Mouse (Mus musculus): ENCODE data around the gene Kcng1. TPM values are rescaled to one million over a fixed set of nuclear protein-coding genes. Genes with fewer than 3 reads are reported as not detected.

The Kcng1 gene
- total and polyA plus RNA-seq, 2 experiments from 2014 or later, result 1.8 to 2.1 TPM

DNA sequence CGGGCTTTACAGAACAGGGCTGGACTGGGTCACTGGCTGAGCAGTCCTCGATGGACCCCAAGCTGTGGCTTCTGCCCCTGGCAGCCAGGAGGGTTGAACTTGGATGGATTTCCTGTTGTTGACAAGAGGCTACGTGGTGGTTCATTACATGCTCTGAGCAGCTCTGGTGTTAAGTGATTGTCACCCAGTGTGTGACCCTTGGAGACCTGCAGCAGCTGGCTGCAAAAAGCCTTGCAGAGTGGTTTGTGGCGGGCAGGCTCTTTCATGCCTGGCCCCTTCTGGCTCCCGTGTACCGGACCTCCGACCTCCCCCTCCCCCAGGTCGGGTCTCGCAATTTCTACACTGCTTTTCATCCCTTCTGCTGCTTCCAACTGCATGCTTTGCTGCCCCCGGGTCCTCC is 10.5 kb upstream of the Kcng1 start:
- no peak for ATAC-seq (ENCODE audit: low FRiP score)
- peaks cover 15% of the 10 kb centered on the region; the same call in 1 of the 2 replicates for H3K4me1 ChIP-seq (ENCODE audit: insufficient read depth, low read length)
- 9% methylated on average over 10 of the region's 10 CpGs for WGBS
- no peaks in the 10 kb centered on the region for H3K36me3 ChIP-seq (ENCODE audit: insufficient read depth, low read length)
- 0 out of 2 replicates have a peak overlapping the region, but pooled peaks have one; percentile 2 for H3K27ac ChIP-seq (ENCODE audit: low read depth, low read length)
- no peaks in the 10 kb centered on the region for H3K27me3 ChIP-seq (ENCODE audit: insufficient read depth, low read length)
- H3K9me3 ChIP-seq (ENCODE audit: low read length), result no peaks in the 10 kb centered on the region
- H3K4me2 ChIP-seq (ENCODE audit: low read depth, low read length, poor library complexity, severe bottlenecking), result no peak overlapping the region
- no peak overlapping the region for H3K9ac ChIP-seq (replicated peaks; ENCODE audit: low read length, poor library complexity, severe bottlenecking)
- no peak overlapping the region for H3K4me3 ChIP-seq (ENCODE audit: low read depth, low read length)
- no peak for TF ChIP-seq CTCF (IDR thresholded peaks at IDR 0.05)
- no peak for DNase-seq (ENCODE audit: low spot score)

GRCm38 (mm10) chr2:168289851-168290250 is 8.3 kb upstream of the Kcng1 start:
- H3K4me2 ChIP-seq (ENCODE audit: low read depth, low read length, poor library complexity, severe bottlenecking), result no peak overlapping the region
- H3K9ac ChIP-seq (replicated peaks; ENCODE audit: low read length, poor library complexity, severe bottlenecking), result no peak overlapping the region
- no peaks in the 10 kb centered on the region for H3K9me3 ChIP-seq (ENCODE audit: low read length)
- H3K27ac ChIP-seq (ENCODE audit: low read depth, low read length), result no peak overlapping the region
- DNase-seq (ENCODE audit: low spot score) (no peak), ATAC-seq (ENCODE audit: low FRiP score) (no peak)
- 88% methylated on average over 2 of the region's 2 CpGs for WGBS
- TF ChIP-seq CTCF (IDR thresholded peaks at IDR 0.05), result no peak
- H3K4me1 ChIP-seq (ENCODE audit: insufficient read depth, low read length), result peaks cover 15% of the 10 kb centered on the region; the same call in 1 of the 2 replicates
- H3K4me3 ChIP-seq (ENCODE audit: low read depth, low read length), result no peak overlapping the region
- no peaks in the 10 kb centered on the region for H3K27me3 ChIP-seq (ENCODE audit: insufficient read depth, low read length)
- no peaks in the 10 kb centered on the region for H3K36me3 ChIP-seq (ENCODE audit: insufficient read depth, low read length)

DNA sequence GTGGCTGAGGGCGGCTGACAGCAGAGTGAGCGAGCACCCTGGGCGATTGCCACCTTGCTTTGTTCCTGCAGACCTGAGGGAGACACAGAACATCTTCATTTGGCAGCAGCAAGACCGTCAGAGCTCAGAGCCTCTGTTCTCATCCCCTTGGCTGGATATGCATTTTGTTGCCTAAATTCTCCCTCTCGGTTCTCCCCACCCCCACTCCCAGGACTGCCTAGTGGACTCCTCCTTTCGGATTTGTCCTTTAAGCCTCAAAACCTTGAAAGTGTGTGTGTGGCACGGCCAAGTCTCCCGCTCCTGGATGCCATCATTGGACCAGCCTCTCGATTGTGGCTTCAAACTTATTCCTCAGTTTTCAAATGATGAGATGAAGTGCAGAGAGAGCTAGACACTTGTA is 7.5 kb upstream of the Kcng1 start:
- no peaks in the 10 kb centered on the region for H3K36me3 ChIP-seq (ENCODE audit: insufficient read depth, low read length)
- no peak for TF ChIP-seq CTCF (IDR thresholded peaks at IDR 0.05)
- WGBS, result 37% methylated on average over 9 of the region's 9 CpGs

DNA sequence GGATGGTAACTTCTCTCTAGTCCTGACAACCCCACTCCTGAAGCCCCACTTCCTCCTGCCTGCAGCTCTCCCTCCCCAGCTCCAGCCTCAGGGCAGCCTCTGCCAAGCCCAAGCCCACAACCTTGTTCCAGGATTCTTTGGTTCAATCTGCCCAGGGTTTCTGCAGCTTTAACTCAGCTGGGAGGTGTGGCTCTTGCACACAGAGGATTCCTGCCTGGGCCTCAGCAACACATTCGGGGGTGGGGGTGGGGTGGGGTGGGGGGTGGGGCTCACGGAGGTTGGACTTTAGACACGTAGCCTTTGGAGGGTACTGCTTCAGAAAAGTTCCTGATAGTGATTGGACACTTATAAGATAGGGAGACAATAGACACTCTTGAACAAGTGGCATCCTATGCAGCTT is 5.5 kb upstream of the Kcng1 start:
- peaks cover under 1% of the 10 kb centered on the region; the same call in 1 of the 2 replicates for H3K27me3 ChIP-seq (ENCODE audit: insufficient read depth, low read length)
- DNase-seq (ENCODE audit: low spot score) (no peak), ATAC-seq (ENCODE audit: low FRiP score) (no peak)
- H3K4me2 ChIP-seq (ENCODE audit: low read depth, low read length, poor library complexity, severe bottlenecking), result no peak overlapping the region
- H3K27ac ChIP-seq (ENCODE audit: low read depth, low read length), result no peak overlapping the region
- H3K36me3 ChIP-seq (ENCODE audit: insufficient read depth, low read length), result no peaks in the 10 kb centered on the region
- no peak overlapping the region for H3K9ac ChIP-seq (replicated peaks; ENCODE audit: low read length, poor library complexity, severe bottlenecking)
- H3K4me1 ChIP-seq (ENCODE audit: insufficient read depth, low read length), result peaks cover 7% of the 10 kb centered on the region; the same call in 1 of the 2 replicates
- no peaks in the 10 kb centered on the region for H3K9me3 ChIP-seq (ENCODE audit: low read length)
- H3K4me3 ChIP-seq (ENCODE audit: low read depth, low read length), result no peak overlapping the region
- TF ChIP-seq CTCF (IDR thresholded peaks at IDR 0.05), result no peak
- WGBS, result 17% methylated on average over 3 of the region's 3 CpGs

More for the DNA sequence above, 7.5 kb upstream of the Kcng1 start:
- Histone ChIP-seq H3K4me1 (ENCODE audit: insufficient read depth, low read length) (peaks cover 15% of the 10 kb centered on the region; the same call in 1 of the 2 replicates), H3K4me2 (ENCODE audit: low read depth, low read length, poor library complexity, severe bottlenecking) (no peak overlapping the region), H3K27me3 (ENCODE audit: insufficient read depth, low read length) (no peaks in the 10 kb centered on the region), H3K4me3 (ENCODE audit: low read depth, low read length) (no peak overlapping the region), H3K9me3 (ENCODE audit: low read length) (no peaks in the 10 kb centered on the region), H3K27ac (ENCODE audit: low read depth, low read length) (no peak overlapping the region), H3K9ac (replicated peaks; ENCODE audit: low read length, poor library complexity, severe bottlenecking) (no peak overlapping the region)
- DNase-seq (ENCODE audit: low spot score) (no peak), ATAC-seq (ENCODE audit: low FRiP score) (no peak)

DNA sequence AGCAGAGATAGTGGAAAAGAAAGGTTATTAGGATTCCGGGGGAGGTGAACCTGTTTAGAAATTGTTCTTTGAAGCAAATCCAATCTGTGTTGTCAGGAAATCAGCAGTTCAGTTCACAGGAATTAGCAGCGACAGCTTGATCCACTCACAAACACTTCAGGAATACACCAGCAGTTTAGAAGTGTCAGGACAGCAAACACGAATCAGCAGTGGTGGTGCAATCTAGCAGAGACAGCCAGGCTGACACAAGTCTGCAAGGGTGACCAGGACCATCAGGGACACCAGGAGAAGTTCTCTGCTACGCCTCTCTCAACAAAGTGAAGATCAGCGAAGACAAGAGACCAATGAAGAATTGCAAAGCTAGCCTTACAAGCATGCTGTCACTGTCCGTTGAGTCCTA is 3.6 kb upstream of the Kcng1 start:
- no peak for TF ChIP-seq CTCF (IDR thresholded peaks at IDR 0.05)
- Histone ChIP-seq H3K9ac (replicated peaks; ENCODE audit: low read length, poor library complexity, severe bottlenecking) (no peak overlapping the region), H3K4me3 (ENCODE audit: low read depth, low read length) (no peak overlapping the region), H3K36me3 (ENCODE audit: insufficient read depth, low read length) (no peaks in the 10 kb centered on the region), H3K4me1 (ENCODE audit: insufficient read depth, low read length) (peaks cover 10% of the 10 kb centered on the region; the same call in 1 of the 2 replicates), H3K27me3 (ENCODE audit: insufficient read depth, low read length) (peaks cover 14% of the 10 kb centered on the region; the same call in 1 of the 2 replicates), H3K27ac (ENCODE audit: low read depth, low read length) (no peak overlapping the region), H3K9me3 (ENCODE audit: low read length) (no peaks in the 10 kb centered on the region), H3K4me2 (ENCODE audit: low read depth, low read length, poor library complexity, severe bottlenecking) (no peak overlapping the region)
- ATAC-seq (ENCODE audit: low FRiP score) (no peak), DNase-seq (ENCODE audit: low spot score) (no peak)
- 88% methylated on average over 6 of the region's 6 CpGs for WGBS

DNA sequence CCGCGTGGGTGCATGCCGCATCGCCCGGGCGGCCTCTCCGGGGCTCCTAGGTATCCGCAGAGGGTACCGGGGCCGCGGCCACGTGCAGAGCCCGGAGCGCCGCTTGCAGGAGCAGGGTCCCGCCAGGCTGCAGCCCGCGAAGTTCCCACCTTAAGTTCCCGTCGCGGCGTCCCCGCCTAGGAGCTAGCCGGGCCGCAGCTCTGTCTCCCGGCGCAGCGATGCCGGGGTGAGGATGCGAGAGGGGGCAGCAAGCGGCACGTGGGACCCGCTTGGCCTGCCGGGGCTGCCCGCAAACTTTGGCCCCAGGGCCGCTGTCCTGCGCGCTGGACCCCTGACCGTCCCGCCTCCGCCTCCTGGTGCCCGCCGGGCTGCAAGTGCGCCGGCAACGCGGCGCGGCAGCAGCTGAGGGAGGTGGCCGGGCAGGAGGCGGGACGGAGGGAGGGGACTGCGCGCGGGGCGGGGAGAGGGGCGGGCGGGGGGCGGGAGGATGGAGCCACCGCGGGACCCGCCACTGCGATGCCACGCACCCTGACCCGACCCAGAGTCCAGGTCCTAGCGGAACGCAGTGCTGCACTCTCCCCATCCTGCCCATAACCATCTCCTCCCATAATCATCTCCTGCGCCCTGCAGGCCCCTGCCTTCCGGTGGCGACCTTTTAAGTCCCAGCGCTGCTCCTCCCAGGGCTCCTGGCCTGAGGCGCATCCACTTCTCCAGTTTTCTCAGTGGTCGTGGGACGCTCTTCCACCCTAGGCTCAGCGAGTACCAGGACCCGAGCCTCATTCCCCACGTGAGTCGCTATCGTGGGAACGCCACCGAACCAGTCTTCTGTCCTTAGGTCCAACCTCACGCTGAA is 581 bp downstream of the Kcng1 start:
- 1% methylated on average over 65 of the region's 82 CpGs for WGBS
- DNase-seq (ENCODE audit: low spot score) (no peak), ATAC-seq (ENCODE audit: low FRiP score) (peak; percentile 27; the same call in 1 of the 2 replicates)
- Histone ChIP-seq H3K4me2 (ENCODE audit: low read depth, low read length, poor library complexity, severe bottlenecking) (peak overlapping the region; percentile 81), H3K36me3 (ENCODE audit: insufficient read depth, low read length) (no peaks in the 10 kb centered on the region), H3K9me3 (ENCODE audit: low read length) (no peaks in the 10 kb centered on the region), H3K9ac (replicated peaks; ENCODE audit: low read length, poor library complexity, severe bottlenecking) (no peak overlapping the region; the same call in 1 of the 2 replicates), H3K27ac (ENCODE audit: low read depth, low read length) (no peak overlapping the region), H3K4me3 (ENCODE audit: low read depth, low read length) (peak overlapping the region; percentile 51), H3K4me1 (ENCODE audit: insufficient read depth, low read length) (0 out of 2 replicates have a peak, but pooled peaks cover 4% of the 10 kb centered on the region), H3K27me3 (ENCODE audit: insufficient read depth, low read length) (peaks cover 23% of the 10 kb centered on the region; the same call in 1 of the 2 replicates)
- no peak for TF ChIP-seq CTCF (IDR thresholded peaks at IDR 0.05)

Measured in midbrain, postnatal 0 days (tissue).